Mouse (Mus musculus): ENCODE results near the gene Cbarp.

DNA sequence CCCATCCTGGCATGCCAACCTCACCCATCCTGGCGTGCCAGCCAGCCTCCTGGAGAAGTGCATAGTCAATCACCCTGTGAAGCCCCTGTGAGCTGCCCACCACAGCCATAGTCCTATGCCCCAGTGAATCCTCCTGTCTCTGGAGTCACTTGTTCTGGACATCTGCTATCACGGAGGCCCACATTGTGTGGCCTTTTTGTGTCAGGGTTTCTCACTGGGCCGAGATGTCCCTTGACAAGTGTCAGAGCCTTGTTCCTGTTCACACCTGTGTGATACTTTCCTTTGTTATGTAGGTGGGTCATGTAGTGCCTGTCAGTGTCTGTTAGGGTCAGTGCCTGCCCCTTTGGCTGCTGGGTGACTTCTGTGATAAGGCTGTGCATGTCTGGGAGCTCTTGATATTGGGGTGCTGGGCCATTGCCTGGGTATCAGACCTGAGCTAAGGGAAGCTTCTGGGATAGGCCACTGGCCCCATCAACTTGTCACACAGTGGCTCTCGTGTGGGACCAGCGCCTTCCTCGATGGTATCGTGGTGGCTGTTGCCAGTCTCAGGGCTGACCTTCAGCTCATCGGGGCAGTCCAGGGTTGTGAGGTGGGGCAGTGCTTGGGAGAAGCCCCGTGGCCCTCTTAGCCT is 16.6 kb downstream of the Cbarp start:
- TF ChIP-seq CTCF (IDR thresholded peaks at IDR 0.05; ENCODE audit: extremely low read depth, insufficient read depth, low read length) (no peak), POLR2A (IDR thresholded peaks at IDR 0.05; ENCODE audit: extremely low read depth, insufficient read depth, low read length) (no peak)
